Mouse (Mus musculus): ENCODE data around the gene Mrpl16. TPM values are rescaled to one million over a fixed set of nuclear protein-coding genes. Genes with fewer than 3 reads are reported as not detected.
A peak's percentile ranks its signal among the peaks of the same experiment; 100 is the strongest.

Gene Mrpl16
- polyA plus RNA-seq, 1 experiment from 2014 or later: 49.1 TPM

GRCm38 (mm10) chr19:11777191-11777865, 7.1 kb downstream of the Mrpl16 start:
- Histone ChIP-seq H3K4me3 (no peak overlapping the region), H3K9me3 (no peaks in the 10 kb centered on the region), H3K27me3 (ENCODE audit: insufficient read depth, poor library complexity, severe bottlenecking) (no peaks in the 10 kb centered on the region), H3K27ac (no peak overlapping the region), H3K4me1 (replicated peaks) (no peaks in the 10 kb centered on the region), H3K36me3 (peaks cover 42% of the 10 kb centered on the region)
- 63% methylated on average over 7 of the region's 7 CpGs for WGBS
- DNase-seq (ENCODE audit: low spot score): peak; percentile 56

DNA sequence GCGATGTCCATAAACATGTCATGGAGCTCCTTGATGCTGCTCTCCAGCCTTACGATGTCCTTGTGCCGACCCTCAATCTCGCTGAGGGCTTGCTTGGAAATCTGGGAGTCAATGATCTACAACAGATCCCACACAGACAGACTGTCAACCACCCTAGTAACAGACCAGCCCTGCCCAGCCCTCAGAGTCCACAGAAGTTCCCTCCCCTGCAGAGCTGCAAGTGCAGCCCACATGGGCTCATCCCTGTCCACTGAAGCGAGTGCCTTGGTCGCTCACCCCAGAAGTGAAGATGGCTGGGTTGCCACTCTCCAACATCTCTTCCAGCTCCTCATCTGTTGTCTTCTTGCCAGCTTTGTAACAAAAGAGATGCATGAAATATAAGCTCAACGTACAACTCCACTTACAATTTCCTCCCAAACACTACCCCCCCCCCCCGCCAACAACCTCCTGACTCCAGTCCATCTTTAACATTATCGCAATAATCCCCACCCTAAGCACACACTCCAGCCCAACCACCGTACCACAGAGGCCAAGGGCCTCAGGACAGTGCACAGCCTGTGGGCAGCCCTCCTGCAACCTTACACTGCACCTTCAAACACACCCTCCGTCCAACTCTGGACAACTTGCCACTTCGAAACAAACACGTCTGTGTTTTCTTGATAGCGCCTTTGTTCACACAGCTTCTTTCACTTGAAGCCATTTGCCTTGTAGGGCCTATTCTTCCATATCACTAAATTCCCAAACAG, 15.4 kb downstream of the Mrpl16 start:
- 94% methylated on average over 14 of the region's 14 CpGs for WGBS
- H3K4me3 ChIP-seq: no peak overlapping the region

DNA sequence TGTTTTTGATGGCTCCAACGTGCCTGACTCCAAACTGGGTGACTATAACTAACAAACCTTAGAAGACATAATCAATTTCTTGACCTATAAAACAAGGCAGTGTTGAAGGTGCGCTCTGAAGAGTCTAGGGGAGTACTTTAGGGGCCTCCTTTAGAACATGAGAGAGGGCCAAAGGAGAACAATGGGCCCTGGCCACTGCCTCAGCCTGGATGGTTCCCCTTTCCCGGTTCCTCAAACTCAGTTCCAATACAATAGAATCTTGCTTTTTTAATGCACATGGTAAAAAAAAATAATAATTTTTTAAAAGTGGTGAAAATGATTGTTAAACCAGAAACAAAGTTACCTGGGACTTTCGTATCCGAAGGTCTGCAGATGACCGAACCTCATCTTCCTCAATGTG, 17.6 kb downstream of the Mrpl16 start:
- no peaks in the 10 kb centered on the region for H3K9me3 ChIP-seq
- no peak overlapping the region for H3K27ac ChIP-seq
- H3K27me3 ChIP-seq (ENCODE audit: insufficient read depth, poor library complexity, severe bottlenecking): no peaks in the 10 kb centered on the region
- H3K4me1 ChIP-seq (replicated peaks): no peaks in the 10 kb centered on the region
- no peaks in the 10 kb centered on the region for H3K36me3 ChIP-seq
- no peak overlapping the region for H3K4me3 ChIP-seq
- WGBS: 91% methylated on average over 6 of the region's 6 CpGs
- no peak for DNase-seq (ENCODE audit: low spot score)

More for the DNA sequence above, 15.4 kb downstream of the Mrpl16 start:
- Histone ChIP-seq H3K36me3 (no peaks in the 10 kb centered on the region), H3K4me1 (replicated peaks) (no peaks in the 10 kb centered on the region), H3K9me3 (no peaks in the 10 kb centered on the region), H3K27ac (no peak overlapping the region), H3K27me3 (ENCODE audit: insufficient read depth, poor library complexity, severe bottlenecking) (no peaks in the 10 kb centered on the region)
- DNase-seq (ENCODE audit: low spot score): no peak

DNA sequence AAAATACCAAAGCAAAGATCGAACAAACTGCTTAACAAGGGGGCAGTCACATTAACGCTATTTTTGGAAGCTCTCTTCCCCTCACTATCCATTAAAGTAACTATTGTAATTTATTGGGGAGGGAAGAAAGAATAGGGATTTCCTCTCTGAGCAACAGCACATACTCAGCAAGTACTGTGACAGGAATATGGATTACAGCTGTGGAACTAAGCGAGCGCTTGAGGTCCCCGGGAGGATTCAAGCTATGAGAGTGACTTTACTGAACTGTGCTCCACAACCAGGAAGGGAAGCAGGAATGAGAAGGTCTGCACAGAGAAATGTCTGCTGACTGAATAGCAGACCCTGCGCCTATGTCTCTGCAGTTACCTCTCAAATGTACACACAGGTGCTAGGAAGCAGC, 18.7 kb downstream of the Mrpl16 start:
- H3K4me1 ChIP-seq (replicated peaks): no peaks in the 10 kb centered on the region
- DNase-seq (ENCODE audit: low spot score): no peak
- WGBS: 91% methylated on average over 6 of the region's 6 CpGs

DNA sequence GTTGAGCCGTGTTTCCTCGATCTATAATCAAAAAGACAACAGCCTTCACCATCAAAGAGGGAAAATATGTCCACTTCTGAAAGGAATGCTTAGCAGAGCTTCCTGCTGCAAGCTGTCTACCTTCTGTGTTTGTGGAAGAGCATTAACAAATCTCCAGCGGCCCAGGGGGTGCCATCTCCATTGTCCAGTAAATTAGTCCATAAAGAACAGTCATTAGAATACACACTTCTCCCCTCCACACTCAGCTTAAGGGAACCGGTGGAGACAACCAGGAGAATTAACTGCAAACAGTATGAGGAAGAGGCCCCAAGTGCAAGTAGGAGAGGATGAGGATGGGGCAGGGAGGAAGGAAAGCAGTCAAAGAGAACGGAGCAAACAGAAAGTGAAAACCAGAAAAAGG, 21.6 kb downstream of the Mrpl16 start:
- no peak for DNase-seq (ENCODE audit: low spot score)
- H3K4me1 ChIP-seq (replicated peaks): no peaks in the 10 kb centered on the region
- H3K27ac ChIP-seq: no peak overlapping the region
- H3K36me3 ChIP-seq: no peaks in the 10 kb centered on the region
- no peaks in the 10 kb centered on the region for H3K27me3 ChIP-seq (ENCODE audit: insufficient read depth, poor library complexity, severe bottlenecking)
- H3K4me3 ChIP-seq: no peak overlapping the region
- H3K9me3 ChIP-seq: no peaks in the 10 kb centered on the region
- WGBS: 82% methylated on average over 5 of the region's 5 CpGs

More for the DNA sequence above, 18.7 kb downstream of the Mrpl16 start:
- H3K27me3 ChIP-seq (ENCODE audit: insufficient read depth, poor library complexity, severe bottlenecking): no peaks in the 10 kb centered on the region
- no peak overlapping the region for H3K4me3 ChIP-seq
- H3K27ac ChIP-seq: no peak overlapping the region
- no peaks in the 10 kb centered on the region for H3K36me3 ChIP-seq
- no peaks in the 10 kb centered on the region for H3K9me3 ChIP-seq

GRCm38 (mm10) chr19:11793741-11794359, 23.7 kb downstream of the Mrpl16 start:
- no peaks in the 10 kb centered on the region for H3K36me3 ChIP-seq
- no peaks in the 10 kb centered on the region for H3K9me3 ChIP-seq
- H3K4me3 ChIP-seq: no peak overlapping the region
- DNase-seq (ENCODE audit: low spot score): no peak
- no peaks in the 10 kb centered on the region for H3K27me3 ChIP-seq (ENCODE audit: insufficient read depth, poor library complexity, severe bottlenecking)
- 87% methylated on average over 2 of the region's 2 CpGs for WGBS
- H3K27ac ChIP-seq: no peak overlapping the region
- H3K4me1 ChIP-seq (replicated peaks): no peaks in the 10 kb centered on the region

DNA sequence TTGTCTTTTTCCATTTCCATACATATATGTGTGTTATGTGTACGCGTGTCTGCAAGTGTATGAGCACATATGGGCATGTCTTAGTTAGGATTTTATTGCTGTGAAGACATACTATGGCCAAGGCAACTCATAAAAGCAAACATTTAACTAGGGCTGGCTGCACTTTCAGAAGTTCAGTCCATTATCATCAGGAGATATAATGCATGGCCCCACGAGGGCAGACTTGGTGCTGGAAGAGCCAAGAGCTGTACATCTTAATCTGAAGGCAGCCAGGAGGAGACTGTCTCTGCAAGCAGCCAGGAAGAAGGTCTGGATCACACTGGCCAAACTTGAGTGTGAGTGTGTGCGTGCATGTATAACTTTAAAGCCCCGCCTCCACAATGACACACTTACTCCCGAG, 24.3 kb downstream of the Mrpl16 start:
- Histone ChIP-seq H3K4me1 (replicated peaks) (no peaks in the 10 kb centered on the region), H3K27ac (no peak overlapping the region), H3K4me3 (no peak overlapping the region), H3K27me3 (ENCODE audit: insufficient read depth, poor library complexity, severe bottlenecking) (no peaks in the 10 kb centered on the region), H3K9me3 (no peaks in the 10 kb centered on the region), H3K36me3 (no peaks in the 10 kb centered on the region)
- 84% methylated on average over 6 of the region's 6 CpGs for WGBS
- no peak for DNase-seq (ENCODE audit: low spot score)

GRCm38 (mm10) chr19:11800531-11801315, 30.5 kb downstream of the Mrpl16 start:
- Histone ChIP-seq H3K4me1 (replicated peaks) (no peaks in the 10 kb centered on the region), H3K27me3 (ENCODE audit: insufficient read depth, poor library complexity, severe bottlenecking) (no peaks in the 10 kb centered on the region), H3K9me3 (0 out of 2 replicates have a peak, but pooled peaks cover 2% of the 10 kb centered on the region), H3K27ac (no peak overlapping the region), H3K4me3 (no peak overlapping the region), H3K36me3 (no peaks in the 10 kb centered on the region)
- DNase-seq (ENCODE audit: low spot score): no peak
- 81% methylated on average over 8 of the region's 8 CpGs for WGBS

DNA sequence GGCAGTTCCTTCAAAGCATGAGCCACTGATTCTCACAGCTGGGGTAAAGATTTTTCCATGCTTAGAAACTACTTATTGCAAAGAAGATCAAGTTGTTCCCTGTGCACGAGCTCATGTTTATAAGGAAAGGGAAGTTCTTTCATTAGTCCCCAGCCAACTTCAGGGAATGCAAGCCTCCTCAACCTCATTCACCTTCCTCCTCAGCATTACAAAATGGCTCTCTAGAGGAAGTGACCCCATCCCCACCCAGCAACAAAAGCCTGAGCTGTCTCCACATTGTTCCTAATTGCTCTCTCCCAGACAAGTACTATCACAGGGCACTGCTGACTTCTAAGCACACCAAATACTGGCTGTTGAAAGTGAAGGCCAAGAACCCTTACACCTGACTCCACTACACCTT, 34.2 kb downstream of the Mrpl16 start:
- Histone ChIP-seq H3K4me3 (no peak overlapping the region), H3K9me3 (0 out of 2 replicates have a peak, but pooled peaks cover 2% of the 10 kb centered on the region), H3K27ac (no peak overlapping the region), H3K4me1 (replicated peaks) (peaks cover 6% of the 10 kb centered on the region; the same call in 1 of the 2 replicates), H3K36me3 (no peaks in the 10 kb centered on the region), H3K27me3 (ENCODE audit: insufficient read depth, poor library complexity, severe bottlenecking) (no peaks in the 10 kb centered on the region)
- WGBS: 71% methylated on average over 1 of the region's 1 CpGs
- DNase-seq (ENCODE audit: low spot score): no peak

GRCm38 (mm10) chr19:11807251-11807650, 37.1 kb downstream of the Mrpl16 start:
- DNase-seq (ENCODE audit: low spot score): no peak
- Histone ChIP-seq H3K27ac (no peak overlapping the region), H3K27me3 (ENCODE audit: insufficient read depth, poor library complexity, severe bottlenecking) (no peaks in the 10 kb centered on the region), H3K36me3 (no peaks in the 10 kb centered on the region), H3K9me3 (no peaks in the 10 kb centered on the region), H3K4me1 (replicated peaks) (peaks cover 14% of the 10 kb centered on the region), H3K4me3 (no peak overlapping the region)
- 59% methylated on average over 2 of the region's 2 CpGs for WGBS

DNA sequence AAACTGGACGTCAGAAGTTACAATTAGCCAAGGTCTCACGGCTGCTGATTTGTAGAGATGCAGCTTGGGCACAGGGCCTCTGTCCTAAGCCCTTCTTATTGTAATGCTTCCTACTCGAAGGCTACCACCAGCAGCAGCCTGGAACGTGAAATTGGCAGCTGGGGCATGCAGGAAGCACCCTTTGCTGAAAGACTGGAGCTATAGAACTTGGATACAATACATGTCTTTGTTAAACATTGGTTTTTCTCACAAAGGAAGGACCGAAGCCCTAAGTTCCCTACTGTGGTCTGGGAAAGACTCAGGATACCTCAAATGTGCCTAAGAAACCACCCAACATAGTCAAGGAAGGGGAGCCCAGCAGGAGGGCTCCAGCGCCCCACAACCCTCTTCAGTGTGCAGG, 37.6 kb downstream of the Mrpl16 start:
- H3K27me3 ChIP-seq (ENCODE audit: insufficient read depth, poor library complexity, severe bottlenecking): no peaks in the 10 kb centered on the region
- WGBS: 38% methylated on average over 6 of the region's 6 CpGs
- no peaks in the 10 kb centered on the region for H3K36me3 ChIP-seq
- H3K4me1 ChIP-seq (replicated peaks): peaks cover 19% of the 10 kb centered on the region
- no peaks in the 10 kb centered on the region for H3K9me3 ChIP-seq
- DNase-seq (ENCODE audit: low spot score): no peak
- H3K27ac ChIP-seq: no peak overlapping the region
- H3K4me3 ChIP-seq: no peak overlapping the region

DNA sequence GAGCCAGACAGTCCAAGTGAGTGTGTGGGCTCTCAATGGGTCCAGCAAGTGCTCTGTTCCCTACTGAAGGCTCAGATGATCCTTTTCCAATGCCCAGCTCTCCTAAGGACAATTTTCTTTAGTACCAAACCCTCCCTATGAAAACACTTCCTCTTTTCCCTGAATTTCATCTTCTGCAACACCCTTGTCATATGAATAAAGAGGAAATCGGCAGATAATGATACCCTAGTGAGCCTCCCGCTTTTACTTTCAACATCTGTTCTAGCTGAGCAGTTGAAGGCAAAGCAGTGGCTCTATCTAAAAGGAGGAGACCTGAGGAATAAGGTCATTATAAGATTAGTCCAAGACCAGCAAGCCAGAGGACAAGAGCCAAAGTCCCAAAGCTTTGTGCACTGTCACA, 38.3 kb downstream of the Mrpl16 start:
- H3K9me3 ChIP-seq: no peaks in the 10 kb centered on the region
- H3K4me1 ChIP-seq (replicated peaks): peaks cover 23% of the 10 kb centered on the region
- DNase-seq (ENCODE audit: low spot score): no peak
- H3K4me3 ChIP-seq: no peak overlapping the region
- H3K36me3 ChIP-seq: no peaks in the 10 kb centered on the region
- 89% methylated on average over 2 of the region's 2 CpGs for WGBS
- H3K27ac ChIP-seq: no peak overlapping the region
- H3K27me3 ChIP-seq (ENCODE audit: insufficient read depth, poor library complexity, severe bottlenecking): no peaks in the 10 kb centered on the region

Measured in hindbrain, embryonic 10.5 days (tissue).